Mouse (Mus musculus) urinary bladder, adult 18-20 months (tissue): ENCODE data around the gene Gm21679.
"Not testable (repeated sequence)": the region's sequence is repeated elsewhere in the genome, so short reads cannot be mapped to it uniquely, and the experiment has no call there.

ENCODE experiments used
- DNase-seq, 2 experiments: peaks; one replicate each; pipeline ENCODE4 v3.0.0; 2022; ENCODE audit warnings: low spot score in 2 of 2, mixed read lengths in 2 of 2

Gene Gm21679

DNA sequence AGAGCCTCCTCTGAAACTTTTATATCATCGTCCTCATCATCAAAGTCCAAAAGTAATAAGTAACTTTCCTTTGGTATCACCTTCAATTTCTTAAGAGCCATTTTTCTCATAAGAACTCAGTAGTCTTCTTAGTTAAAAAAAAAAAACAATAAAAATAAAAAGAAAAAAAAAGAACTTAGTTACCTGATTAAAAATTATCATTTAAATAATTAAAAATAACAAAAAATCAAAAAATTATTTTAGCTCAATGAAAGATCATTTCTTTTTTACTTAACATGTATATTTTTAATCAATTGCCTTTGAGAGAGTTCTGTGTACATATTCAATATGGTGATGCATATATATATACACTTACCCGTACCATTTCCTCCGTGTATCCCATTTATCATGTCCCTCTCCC, at the start of gene Gm21679:
Gene Gm21679 (minus strand): TSS at position 101 of the 400 bp plus-strand sequence.
- not testable (repeated sequence) for DNase-seq
